Mouse (Mus musculus): ENCODE measurements around the gene Itgb3bp. TPM values are rescaled to one million over a fixed set of nuclear protein-coding genes. Genes with fewer than 3 reads are reported as not detected.
A peak's percentile ranks its signal among the peaks of the same experiment; 100 is the strongest.

The Itgb3bp gene
- polyA plus RNA-seq (2015; fragmentation: Nextera tagmentation; extraction: Ambion mirVana), result 37.8 and 45.0 TPM in 2 replicates

- H3K9ac ChIP-seq, result peak within 1 kb of the TSS; percentile 59
- peak within 1 kb of the TSS; percentile 70 for H3K4me3 ChIP-seq (replicated peaks)
- peak; percentile 96 for ATAC-seq (replicated peaks; ENCODE audit: low FRiP score)
- H3K36me3 ChIP-seq, result no peaks in the 10 kb centered on the region
- H3K4me1 ChIP-seq, result peaks cover 14% of the 10 kb centered on the region
- H3K27ac ChIP-seq, result peak within 1 kb of the TSS; percentile 94
- H3K27me3 ChIP-seq, result no peaks in the 10 kb centered on the region
- under 1% methylated on average over 54 of the region's 57 CpGs for WGBS
- peak within 1 kb of the TSS; percentile 94 for H3K4me2 ChIP-seq
- no peaks in the 10 kb centered on the region for H3K9me3 ChIP-seq (replicated peaks)
Observed at GRCm38 (mm10) chr4:99929613-99930517, at the start of gene Itgb3bp. Gene Itgb3bp, minus strand, starts transcription at chr4:99929813.

DNA sequence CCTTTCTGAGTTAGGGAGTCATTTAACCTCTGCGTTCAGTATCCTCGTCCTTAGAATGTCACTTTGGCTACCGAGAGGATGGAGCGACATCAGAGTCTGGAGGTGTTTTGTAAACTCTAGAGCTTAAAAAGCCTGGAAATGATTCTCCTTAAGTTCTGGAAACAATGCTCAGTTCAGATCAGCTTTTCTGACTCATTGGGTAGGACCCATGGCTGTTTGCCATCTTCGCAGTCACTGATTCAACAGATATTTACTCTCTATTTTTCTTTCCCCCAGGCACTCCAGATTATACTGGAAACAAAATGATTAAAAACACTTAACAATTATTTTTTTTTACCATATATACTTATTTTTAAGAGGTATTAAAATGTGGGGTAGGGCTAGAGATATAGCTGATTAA lies 49.7 kb upstream of the Itgb3bp start:
- no peak overlapping the region for H3K4me2 ChIP-seq
- no peaks in the 10 kb centered on the region for H3K9me3 ChIP-seq (replicated peaks)
- H3K27ac ChIP-seq, result no peak overlapping the region
- H3K27me3 ChIP-seq, result no peaks in the 10 kb centered on the region
- H3K4me1 ChIP-seq, result no peaks in the 10 kb centered on the region
- 92% methylated on average over 5 of the region's 5 CpGs for WGBS
- no peak overlapping the region for H3K9ac ChIP-seq
- no peak for ATAC-seq (replicated peaks; ENCODE audit: low FRiP score)
- no peak overlapping the region for H3K4me3 ChIP-seq (replicated peaks)
- H3K36me3 ChIP-seq, result peaks cover 10% of the 10 kb centered on the region; the same call in 1 of the 2 replicates

DNA sequence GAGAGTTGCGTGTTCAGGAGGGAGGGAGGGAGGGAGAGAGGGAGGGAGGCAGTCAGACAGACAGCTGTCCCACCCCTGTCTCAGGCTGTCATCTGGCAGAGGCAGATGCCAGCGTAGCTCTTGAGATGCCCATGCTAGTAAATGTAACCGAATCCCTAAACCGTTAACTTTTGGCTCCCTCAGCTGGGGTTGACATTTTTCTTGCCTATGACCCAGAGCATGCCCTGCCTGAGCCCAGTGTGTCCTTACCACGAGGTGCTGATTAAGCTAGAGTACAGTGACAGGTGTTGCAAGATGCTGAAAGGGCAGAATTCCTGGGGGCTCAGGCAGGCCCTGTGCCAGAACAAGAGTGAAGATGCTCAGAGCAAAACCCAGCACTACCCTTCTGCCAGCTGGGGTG lies 44.8 kb upstream of the Itgb3bp start:
- no peak for ATAC-seq (replicated peaks; ENCODE audit: low FRiP score)
- Histone ChIP-seq H3K27me3 (no peaks in the 10 kb centered on the region), H3K36me3 (peaks cover 15% of the 10 kb centered on the region), H3K4me2 (no peak overlapping the region), H3K4me3 (replicated peaks) (no peak overlapping the region), H3K4me1 (peaks cover 14% of the 10 kb centered on the region), H3K27ac (no peak overlapping the region), H3K9ac (no peak overlapping the region), H3K9me3 (replicated peaks) (no peaks in the 10 kb centered on the region)
- WGBS, result 67% methylated on average over 5 of the region's 5 CpGs

GRCm38 (mm10) chr4:99973931-99974330 lies 44.3 kb upstream of the Itgb3bp start:
- WGBS, result 91% methylated on average over 1 of the region's 1 CpGs
- H3K27me3 ChIP-seq, result no peaks in the 10 kb centered on the region

GRCm38 (mm10) chr4:99972886-99973285 lies 43.3 kb upstream of the Itgb3bp start:
- no peak for ATAC-seq (replicated peaks; ENCODE audit: low FRiP score)
- H3K9me3 ChIP-seq (replicated peaks), result no peaks in the 10 kb centered on the region
- WGBS, result 84% methylated on average over 6 of the region's 6 CpGs

More at GRCm38 (mm10) chr4:99973931-99974330, 44.3 kb upstream of the Itgb3bp start:
- no peak for ATAC-seq (replicated peaks; ENCODE audit: low FRiP score)
- Histone ChIP-seq H3K9me3 (replicated peaks) (no peaks in the 10 kb centered on the region), H3K9ac (no peak overlapping the region), H3K4me1 (peaks cover 18% of the 10 kb centered on the region), H3K4me3 (replicated peaks) (no peak overlapping the region), H3K27ac (no peak overlapping the region), H3K36me3 (peaks cover 15% of the 10 kb centered on the region), H3K4me2 (no peak overlapping the region)

GRCm38 (mm10) chr4:99970097-99970496 lies 40.5 kb upstream of the Itgb3bp start:
- peaks cover 22% of the 10 kb centered on the region for H3K36me3 ChIP-seq
- H3K4me1 ChIP-seq, result peaks cover 18% of the 10 kb centered on the region
- ATAC-seq (replicated peaks; ENCODE audit: low FRiP score), result no peak
- no peak overlapping the region for H3K4me3 ChIP-seq (replicated peaks)
- WGBS, result 50% methylated on average over 4 of the region's 4 CpGs
- no peak overlapping the region for H3K9ac ChIP-seq
- H3K4me2 ChIP-seq, result no peak overlapping the region
- peak overlapping the region; percentile 77 for H3K27ac ChIP-seq
- H3K27me3 ChIP-seq, result no peaks in the 10 kb centered on the region
- H3K9me3 ChIP-seq (replicated peaks), result no peaks in the 10 kb centered on the region

More at GRCm38 (mm10) chr4:99972886-99973285, 43.3 kb upstream of the Itgb3bp start:
- peaks cover 15% of the 10 kb centered on the region for H3K36me3 ChIP-seq
- no peak overlapping the region for H3K4me3 ChIP-seq (replicated peaks)
- H3K4me2 ChIP-seq, result no peak overlapping the region
- H3K27me3 ChIP-seq, result no peaks in the 10 kb centered on the region
- peaks cover 18% of the 10 kb centered on the region for H3K4me1 ChIP-seq
- no peak overlapping the region for H3K9ac ChIP-seq
- no peak overlapping the region for H3K27ac ChIP-seq

DNA sequence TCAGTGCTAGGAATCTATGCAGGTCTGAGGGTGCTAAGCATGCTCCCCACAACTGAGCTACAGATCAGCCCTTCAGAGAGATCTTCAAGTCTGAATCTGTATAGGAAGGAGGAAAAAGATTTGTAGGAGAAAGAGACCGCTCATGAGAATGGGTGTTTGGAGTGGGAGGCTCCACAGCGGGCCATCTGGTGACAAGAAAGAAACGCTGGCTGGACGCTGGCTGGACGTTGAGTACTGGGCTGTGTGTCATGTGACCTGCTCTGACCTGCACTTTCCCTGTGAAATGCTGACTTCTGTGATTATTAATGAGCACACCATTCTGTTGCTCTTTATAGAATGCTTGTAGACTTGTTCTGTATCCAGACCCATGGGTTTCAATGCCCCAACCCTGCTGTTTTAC lies 39.7 kb upstream of the Itgb3bp start:
- Histone ChIP-seq H3K9me3 (replicated peaks) (no peaks in the 10 kb centered on the region), H3K4me2 (0 out of 2 replicates have a peak overlapping the region, but pooled peaks have one; percentile 3), H3K9ac (no peak overlapping the region), H3K36me3 (peaks cover 26% of the 10 kb centered on the region), H3K27me3 (no peaks in the 10 kb centered on the region), H3K27ac (peak overlapping the region; percentile 77), H3K4me3 (replicated peaks) (no peak overlapping the region), H3K4me1 (peaks cover 18% of the 10 kb centered on the region)
- peak; percentile 59 for ATAC-seq (replicated peaks; ENCODE audit: low FRiP score)
- WGBS, result 30% methylated on average over 5 of the region's 5 CpGs

DNA sequence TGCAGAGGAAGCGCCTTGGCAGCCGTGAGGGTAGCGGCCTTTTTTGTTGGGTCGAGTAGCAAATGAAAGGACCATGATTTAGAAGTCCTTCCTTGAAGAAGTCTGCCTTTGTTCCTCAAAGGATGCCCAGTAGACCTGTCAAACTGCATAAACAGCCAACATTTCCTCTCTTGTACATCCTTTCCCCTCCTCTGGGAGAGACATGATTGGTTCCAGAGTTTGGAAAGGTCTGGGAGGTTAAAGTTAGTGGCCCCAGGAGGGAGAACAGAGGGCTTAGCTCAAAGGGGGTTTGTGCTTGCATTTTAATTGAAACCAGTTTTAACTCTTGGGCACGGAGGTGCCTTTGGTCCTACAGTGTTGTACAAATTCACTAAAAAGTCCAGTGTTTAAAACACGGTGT lies 36.9 kb upstream of the Itgb3bp start:
- WGBS, result 76% methylated on average over 6 of the region's 6 CpGs
- no peak overlapping the region for H3K4me3 ChIP-seq (replicated peaks)
- no peak overlapping the region for H3K9ac ChIP-seq
- peaks cover 18% of the 10 kb centered on the region for H3K4me1 ChIP-seq
- no peak overlapping the region for H3K27ac ChIP-seq
- H3K36me3 ChIP-seq, result peaks cover 26% of the 10 kb centered on the region
- no peak overlapping the region for H3K4me2 ChIP-seq
- H3K27me3 ChIP-seq, result no peaks in the 10 kb centered on the region
- H3K9me3 ChIP-seq (replicated peaks), result no peaks in the 10 kb centered on the region
- ATAC-seq (replicated peaks; ENCODE audit: low FRiP score), result no peak

GRCm38 (mm10) chr4:99959308-99959707 lies 29.7 kb upstream of the Itgb3bp start:
- H3K27me3 ChIP-seq, result no peaks in the 10 kb centered on the region
- H3K9ac ChIP-seq, result no peak overlapping the region
- peaks cover 7% of the 10 kb centered on the region; the same call in 1 of the 2 replicates for H3K4me1 ChIP-seq
- no peak overlapping the region for H3K4me2 ChIP-seq
- no peak overlapping the region for H3K27ac ChIP-seq
- no peaks in the 10 kb centered on the region for H3K9me3 ChIP-seq (replicated peaks)
- 83% methylated on average over 3 of the region's 3 CpGs for WGBS
- no peak overlapping the region for H3K4me3 ChIP-seq (replicated peaks)
- H3K36me3 ChIP-seq, result peaks cover 7% of the 10 kb centered on the region
- ATAC-seq (replicated peaks; ENCODE audit: low FRiP score), result no peak

DNA sequence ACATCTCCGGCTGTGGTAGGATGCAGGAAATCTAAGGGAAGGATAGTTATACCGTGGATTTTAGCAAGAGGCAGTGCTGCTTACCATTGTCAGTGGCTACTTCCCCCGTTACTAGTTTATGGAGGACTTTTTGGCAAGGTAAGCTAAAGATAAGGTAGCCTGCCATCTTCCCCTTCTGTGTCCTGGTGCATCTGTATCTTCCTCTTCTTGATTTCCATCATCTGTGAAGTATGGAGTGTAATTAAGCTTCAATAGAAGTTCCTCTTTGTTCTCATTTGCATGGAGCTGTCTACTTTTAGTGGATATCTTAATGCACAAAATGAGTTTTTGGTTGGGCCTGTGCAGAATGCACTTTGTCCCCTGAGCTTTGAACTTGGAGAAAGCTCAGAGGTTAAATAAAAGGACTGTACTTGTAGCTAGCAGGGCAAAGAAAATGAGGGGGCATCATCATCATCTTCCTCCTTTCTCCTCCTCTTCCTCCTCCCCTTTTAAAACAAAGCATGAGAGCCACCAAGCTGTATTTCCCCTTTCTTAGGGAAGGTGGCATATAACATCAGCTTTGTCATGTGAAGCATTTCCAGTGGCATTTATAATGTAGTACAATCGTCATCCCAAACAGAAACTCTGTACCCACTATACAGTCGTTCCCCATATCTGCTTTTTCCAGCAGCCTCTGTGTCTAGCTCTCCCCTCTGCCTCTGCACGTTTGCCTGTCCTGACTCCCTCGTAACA lies 28.6 kb upstream of the Itgb3bp start:
- Histone ChIP-seq H3K27ac (no peak overlapping the region), H3K9ac (no peak overlapping the region), H3K9me3 (replicated peaks) (no peaks in the 10 kb centered on the region), H3K36me3 (no peaks in the 10 kb centered on the region), H3K27me3 (no peaks in the 10 kb centered on the region), H3K4me3 (replicated peaks) (no peak overlapping the region), H3K4me1 (peaks cover 7% of the 10 kb centered on the region; the same call in 1 of the 2 replicates), H3K4me2 (no peak overlapping the region)
- 78% methylated on average over 7 of the region's 7 CpGs for WGBS
- ATAC-seq (replicated peaks; ENCODE audit: low FRiP score), result no peak

DNA sequence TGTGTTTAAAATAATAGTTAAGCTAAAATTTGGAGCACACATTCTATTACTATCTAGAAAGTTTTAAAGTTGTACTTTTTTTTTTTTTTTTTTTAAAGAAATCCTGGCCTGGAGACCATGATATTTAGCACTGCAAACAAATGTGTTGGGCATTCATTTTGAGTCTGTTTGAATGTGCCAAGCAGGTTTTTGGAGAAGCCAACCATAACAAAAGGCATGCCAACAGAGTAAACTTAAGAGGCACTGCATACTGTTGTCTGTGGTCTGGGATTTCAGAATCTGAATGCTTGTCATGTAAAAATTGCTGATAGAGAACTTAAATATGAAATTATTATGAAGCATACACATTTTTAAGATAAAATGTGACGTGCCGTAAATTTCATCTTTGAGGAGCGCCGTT lies 27.6 kb upstream of the Itgb3bp start:
- no peak overlapping the region for H3K9ac ChIP-seq

DNA sequence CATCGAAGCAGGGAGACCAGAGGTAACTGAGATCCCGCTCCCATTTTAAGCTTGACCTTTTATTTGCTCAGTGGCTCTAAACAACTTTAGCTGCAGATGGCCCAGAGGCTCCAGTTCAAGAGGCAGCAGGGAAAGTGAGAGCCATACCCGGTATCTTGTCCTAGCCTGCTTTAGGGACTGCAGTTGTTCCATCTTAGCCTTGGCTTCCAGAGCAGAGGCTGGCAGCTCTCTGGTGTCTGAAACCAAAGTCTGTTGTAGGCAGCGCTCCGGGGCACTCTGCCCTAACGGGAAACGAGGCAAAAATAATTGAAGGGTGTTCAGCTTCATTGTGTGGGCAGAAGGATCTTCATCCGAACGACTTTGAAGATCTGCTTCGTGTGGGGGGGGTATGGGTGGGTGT lies 25.8 kb upstream of the Itgb3bp start:
- H3K9ac ChIP-seq, result no peak overlapping the region
- no peak for ATAC-seq (replicated peaks; ENCODE audit: low FRiP score)
- WGBS, result 58% methylated on average over 10 of the region's 10 CpGs
- no peak overlapping the region for H3K4me2 ChIP-seq
- no peak overlapping the region for H3K4me3 ChIP-seq (replicated peaks)
- H3K4me1 ChIP-seq, result peaks cover 7% of the 10 kb centered on the region; the same call in 1 of the 2 replicates
- H3K9me3 ChIP-seq (replicated peaks), result no peaks in the 10 kb centered on the region
- no peaks in the 10 kb centered on the region for H3K27me3 ChIP-seq
- H3K27ac ChIP-seq, result no peak overlapping the region
- H3K36me3 ChIP-seq, result no peaks in the 10 kb centered on the region

More for the DNA sequence above, 27.6 kb upstream of the Itgb3bp start:
- Histone ChIP-seq H3K9me3 (replicated peaks) (no peaks in the 10 kb centered on the region), H3K36me3 (no peaks in the 10 kb centered on the region), H3K4me3 (replicated peaks) (no peak overlapping the region), H3K4me1 (peaks cover 7% of the 10 kb centered on the region; the same call in 1 of the 2 replicates), H3K4me2 (no peak overlapping the region), H3K27me3 (no peaks in the 10 kb centered on the region), H3K27ac (no peak overlapping the region)
- no peak for ATAC-seq (replicated peaks; ENCODE audit: low FRiP score)
- 89% methylated on average over 4 of the region's 4 CpGs for WGBS
